Mouse (Mus musculus): ENCODE results near the gene Prpf4.
A peak's percentile ranks its signal among the peaks of the same experiment; 100 is the strongest.

The Prpf4 gene

GRCm38 (mm10) chr4:62408601-62409282, at the start of gene Prpf4, which contains the start of gene Cdc26:
Gene Prpf4 (plus strand): TSS chr4:62408797.
Gene Cdc26 (minus strand): TSS chr4:62408642.
- DNase-seq (ENCODE audit: low spot score in 2 of 2), result peak; percentile 95 to 98

GRCm38 (mm10) chr4:62359256-62359775, 49.3 kb upstream of the Prpf4 start:
- DNase-seq (ENCODE audit: low spot score in 2 of 2), result no peak

DNA sequence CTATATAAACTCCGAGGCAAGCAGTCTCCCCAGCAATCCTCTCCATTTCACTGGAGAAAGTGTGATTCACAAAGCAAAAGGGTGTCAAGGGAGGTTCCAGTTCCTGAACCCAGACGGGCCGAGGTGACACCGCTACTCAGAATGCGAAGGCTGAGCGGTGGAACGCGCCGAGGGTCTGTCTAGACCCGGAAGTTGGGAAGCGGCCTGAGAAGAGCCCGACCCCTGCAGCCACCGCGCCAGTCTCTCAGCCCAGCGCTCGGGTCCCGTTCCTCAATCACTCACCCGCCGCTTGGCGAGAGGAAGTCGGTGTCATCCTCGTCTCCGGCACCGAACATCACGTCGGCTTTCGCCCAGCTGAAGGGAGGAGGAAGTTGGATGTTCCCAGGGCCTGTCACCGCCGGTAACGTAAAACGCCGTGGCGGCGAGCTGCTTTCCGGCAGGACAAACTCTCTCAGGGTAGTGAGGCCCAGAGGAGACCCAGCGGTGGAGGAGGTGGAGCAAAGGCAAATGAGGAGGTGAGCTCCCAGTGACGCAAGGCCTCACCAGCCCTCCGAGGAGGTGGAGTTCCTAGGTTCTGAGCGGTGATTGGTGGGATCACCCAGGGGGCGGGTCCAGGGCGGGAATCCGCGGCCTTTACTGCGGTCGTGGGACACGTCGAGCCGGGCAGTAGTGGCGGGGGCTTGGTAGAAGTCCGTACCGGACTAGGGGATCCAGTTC, 48.4 kb upstream of the Prpf4 start, which contains the start of the genes Fkbp15 and Slc31a1:
TSS of gene Fkbp15 (minus strand) at position 461 of the 717 bp plus-strand sequence.
TSS of gene Slc31a1 (plus strand) at position 640 of the 717 bp plus-strand sequence.
- DNase-seq (ENCODE audit: low spot score in 2 of 2), result peak; percentile 91 to 96

DNA sequence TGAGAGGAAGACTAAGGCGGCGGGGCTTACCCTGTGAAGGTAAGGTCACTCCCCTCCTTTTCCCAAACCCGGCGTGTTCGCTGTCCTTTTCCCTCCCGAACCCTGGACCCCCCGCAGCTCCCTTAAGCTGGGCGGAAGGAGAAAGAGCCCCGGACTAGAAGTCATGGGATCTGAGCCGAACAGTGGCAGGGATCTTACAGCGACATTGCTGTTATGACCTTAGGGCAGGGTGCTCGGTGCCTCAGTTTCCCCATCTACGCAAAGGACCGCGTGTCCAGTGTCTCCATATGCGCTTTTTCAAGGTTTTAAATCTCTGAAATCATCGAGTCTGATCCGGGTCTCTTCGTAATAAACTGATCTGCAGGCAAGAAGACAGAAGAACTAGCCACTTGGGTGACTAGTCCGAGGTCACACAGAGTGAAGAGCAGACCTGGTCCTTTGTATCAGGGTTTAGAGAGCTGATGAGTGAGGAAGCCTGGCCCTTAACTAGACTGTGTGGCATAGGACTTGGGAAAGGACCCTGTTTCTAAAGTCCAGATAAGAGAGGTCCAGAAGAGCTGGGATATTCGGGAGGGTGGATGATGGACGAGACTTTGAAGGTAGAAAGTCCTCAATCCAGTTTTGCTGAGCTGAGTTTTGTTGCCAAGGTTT, 47.7 kb upstream of the Prpf4 start:
- DNase-seq (ENCODE audit: low spot score in 2 of 2), result no peak

DNA sequence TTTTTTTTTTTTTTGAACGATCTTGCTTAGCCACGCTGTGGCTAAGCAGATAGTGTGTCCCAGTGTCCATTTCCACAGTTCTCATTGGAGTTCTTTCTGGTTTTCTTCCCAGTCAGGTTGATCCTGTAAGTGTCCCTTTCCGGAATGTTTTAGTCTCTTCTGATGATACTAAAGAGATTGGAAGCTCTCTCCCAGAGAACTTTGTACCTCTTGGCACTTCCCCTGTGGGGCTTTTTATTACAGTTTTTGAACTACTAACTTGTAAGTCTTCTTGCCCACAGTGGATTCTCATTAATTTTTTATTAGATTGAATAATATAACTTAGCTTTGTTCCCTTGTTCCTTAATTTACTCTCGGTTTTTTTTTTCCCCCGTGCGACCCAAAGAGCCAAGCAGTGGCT, 47.0 kb upstream of the Prpf4 start:
- DNase-seq (ENCODE audit: low spot score in 2 of 2), result no peak

DNA sequence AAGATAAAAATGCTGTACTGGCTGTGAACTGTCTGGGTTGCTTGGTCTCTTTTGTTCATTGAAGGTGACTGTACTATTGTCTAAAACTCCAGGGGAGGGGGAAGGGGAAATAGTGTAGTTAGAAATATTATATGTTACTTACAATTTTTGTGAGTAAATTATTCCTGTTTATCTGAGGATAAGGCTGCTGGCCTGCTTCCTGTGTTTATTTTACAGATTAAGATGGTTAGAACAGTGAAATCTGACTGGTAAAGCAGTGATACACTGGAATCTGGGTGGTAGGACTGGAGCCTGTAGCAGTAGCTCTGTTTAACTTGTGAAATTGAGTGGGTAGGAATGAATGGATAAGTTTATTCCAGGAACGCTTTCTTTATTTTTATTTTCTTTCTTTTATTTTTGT, 46.6 kb upstream of the Prpf4 start:
- no peak for DNase-seq (ENCODE audit: low spot score in 2 of 2)

DNA sequence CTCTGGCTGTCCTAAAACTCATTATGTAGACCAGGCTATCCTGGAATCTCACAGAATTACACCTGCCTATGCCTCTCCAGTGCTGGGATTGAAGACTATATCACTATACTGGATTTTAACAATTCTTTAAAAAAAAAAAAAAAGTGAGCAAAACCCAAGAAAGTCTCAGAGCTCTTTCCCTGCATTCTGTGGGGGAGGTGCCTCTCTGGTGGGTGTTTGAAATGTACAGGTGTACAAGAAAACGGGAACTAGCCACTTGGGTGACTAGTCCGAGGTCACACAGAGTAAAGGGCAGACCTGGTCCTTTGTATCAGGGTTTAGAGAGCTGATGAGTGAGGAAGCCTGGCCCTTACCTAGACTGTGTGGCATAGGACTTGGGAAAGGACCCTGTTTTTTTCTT, 46.2 kb upstream of the Prpf4 start:
- no peak for DNase-seq (ENCODE audit: low spot score in 2 of 2)

- no peak for DNase-seq (ENCODE audit: low spot score in 2 of 2)
These were observed 44.3 kb upstream of the Prpf4 start for GRCm38 (mm10) chr4:62364299-62364698.

DNA sequence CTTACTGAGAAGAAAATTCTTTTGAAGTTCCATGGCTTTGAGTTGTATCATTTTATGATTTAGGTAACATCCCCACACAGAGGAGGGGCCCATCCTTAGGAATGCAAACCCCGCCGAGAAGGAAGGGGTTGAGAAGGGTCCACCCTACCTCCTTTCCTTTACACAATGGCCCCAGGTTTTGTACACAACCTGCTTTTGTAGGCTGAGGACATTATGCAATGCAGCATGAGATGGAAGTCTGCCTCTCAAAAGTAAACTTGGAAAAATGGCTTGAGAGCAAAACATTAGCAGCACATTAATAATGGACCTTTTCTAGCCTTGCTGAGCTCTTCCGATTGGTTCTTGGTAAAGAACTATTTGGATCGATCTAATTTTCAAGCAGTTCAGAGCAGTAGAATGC, 42.3 kb upstream of the Prpf4 start:
- no peak for DNase-seq (ENCODE audit: low spot score in 2 of 2)

DNA sequence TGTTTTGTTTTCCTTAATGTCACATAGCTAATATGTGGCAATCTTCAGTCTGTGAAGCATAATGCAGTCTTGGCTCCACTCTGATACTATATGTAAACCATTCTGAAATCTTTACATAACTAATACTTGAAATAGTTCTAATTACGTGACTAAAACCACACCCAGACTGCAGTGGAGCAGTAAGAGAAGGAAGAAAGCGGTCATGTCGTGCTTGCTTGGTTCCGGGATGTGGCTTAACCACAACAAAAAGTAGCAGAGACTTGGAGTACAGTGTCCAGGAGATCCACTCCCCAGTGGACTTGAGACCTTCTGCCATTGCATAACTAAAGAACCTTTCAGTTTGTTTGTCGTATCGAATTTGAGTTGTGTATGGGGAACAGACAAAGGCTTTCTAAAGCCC, 41.0 kb upstream of the Prpf4 start:
- DNase-seq (ENCODE audit: low spot score in 2 of 2), result no peak

GRCm38 (mm10) chr4:62369091-62369490, 39.5 kb upstream of the Prpf4 start:
- no peak for DNase-seq (ENCODE audit: low spot score in 2 of 2)

GRCm38 (mm10) chr4:62372410-62372809, 36.2 kb upstream of the Prpf4 start:
- no peak for DNase-seq (ENCODE audit: low spot score in 2 of 2)

GRCm38 (mm10) chr4:62372818-62373520, 35.6 kb upstream of the Prpf4 start:
- DNase-seq (ENCODE audit: low spot score in 2 of 2), result no peak

DNA sequence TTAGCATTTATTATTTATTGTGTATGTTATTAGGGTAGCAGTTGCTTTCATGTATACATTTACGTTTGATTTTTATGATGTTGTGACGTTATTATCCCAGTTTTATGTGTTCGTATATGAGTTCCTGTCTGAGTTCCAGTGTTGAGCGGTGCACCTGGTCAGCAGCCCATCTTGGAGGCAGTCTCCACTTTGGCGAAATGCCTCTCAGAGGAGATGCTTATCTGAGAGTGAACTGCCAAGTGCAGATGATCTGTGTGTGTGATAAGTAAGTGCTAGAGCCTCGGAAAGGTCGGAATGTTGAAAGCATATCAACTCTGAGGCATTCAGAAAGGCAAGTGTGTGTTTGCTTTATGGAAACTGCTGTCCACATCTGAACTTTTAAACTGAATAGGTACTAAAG, 34.9 kb upstream of the Prpf4 start:
- DNase-seq (ENCODE audit: low spot score in 2 of 2), result no peak

GRCm38 (mm10) chr4:62374342-62374741, 34.3 kb upstream of the Prpf4 start:
- no peak for DNase-seq (ENCODE audit: low spot score in 2 of 2)

- DNase-seq (ENCODE audit: low spot score in 2 of 2), result no peak
These were observed 32.5 kb upstream of the Prpf4 start for GRCm38 (mm10) chr4:62376123-62376522.

DNA sequence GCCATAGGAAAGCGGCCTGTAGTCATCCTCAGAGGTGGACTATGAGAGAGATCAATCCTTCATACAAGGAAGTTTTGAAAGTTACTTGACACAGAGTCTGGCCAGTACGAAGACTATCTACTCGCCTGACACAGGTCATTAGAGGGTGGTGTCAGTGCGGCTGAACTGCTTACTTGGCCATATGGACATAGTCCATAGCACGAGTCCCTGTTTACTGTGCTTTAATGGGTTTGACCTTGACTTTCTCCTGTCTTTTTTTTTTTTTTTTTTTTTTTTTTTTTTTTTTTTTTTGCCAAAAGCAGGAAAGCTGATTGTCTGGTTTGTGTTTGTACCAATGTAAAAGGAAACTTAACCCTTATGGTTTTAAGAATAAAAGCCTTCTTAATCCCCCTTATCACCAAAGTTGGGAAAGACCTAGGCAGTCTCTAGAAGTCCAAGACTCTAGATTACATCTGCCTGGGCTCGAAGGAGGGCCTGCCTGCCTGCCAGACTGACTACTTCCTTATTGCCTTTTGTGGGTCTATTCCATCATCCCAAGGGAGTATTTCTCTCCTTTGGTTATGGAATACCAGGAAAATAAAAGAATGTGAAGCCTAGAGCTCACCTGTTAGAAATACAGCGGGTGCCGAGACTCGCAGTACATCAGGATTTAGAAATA, 28.7 kb upstream of the Prpf4 start:
- DNase-seq (ENCODE audit: low spot score in 2 of 2), result no peak

- no peak for DNase-seq (ENCODE audit: low spot score in 2 of 2)
These were observed 25.4 kb upstream of the Prpf4 start for GRCm38 (mm10) chr4:62383207-62383606.

DNA sequence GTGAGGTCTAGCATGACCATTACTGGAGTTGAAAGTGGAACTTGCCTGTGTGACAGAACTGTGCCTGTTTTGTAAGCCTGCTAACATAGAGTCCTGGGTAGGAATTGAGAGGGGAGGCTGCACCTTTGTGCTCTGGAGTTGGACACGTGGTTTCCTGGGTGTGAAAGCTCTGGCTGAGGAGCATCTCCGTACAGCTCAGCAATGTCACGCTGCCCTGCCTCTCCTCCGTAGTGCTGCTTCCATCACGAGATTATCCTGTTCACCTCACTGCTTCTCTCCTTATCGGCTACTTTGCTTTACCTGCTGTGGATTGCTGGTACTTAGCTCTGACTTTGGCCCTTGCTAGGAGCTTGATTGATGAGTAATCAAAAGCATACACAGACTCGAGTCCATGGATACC, 24.8 kb upstream of the Prpf4 start:
- DNase-seq (ENCODE audit: low spot score in 2 of 2), result no peak

GRCm38 (mm10) chr4:62384159-62384558, 24.4 kb upstream of the Prpf4 start:
- no peak for DNase-seq (ENCODE audit: low spot score in 2 of 2)

DNA sequence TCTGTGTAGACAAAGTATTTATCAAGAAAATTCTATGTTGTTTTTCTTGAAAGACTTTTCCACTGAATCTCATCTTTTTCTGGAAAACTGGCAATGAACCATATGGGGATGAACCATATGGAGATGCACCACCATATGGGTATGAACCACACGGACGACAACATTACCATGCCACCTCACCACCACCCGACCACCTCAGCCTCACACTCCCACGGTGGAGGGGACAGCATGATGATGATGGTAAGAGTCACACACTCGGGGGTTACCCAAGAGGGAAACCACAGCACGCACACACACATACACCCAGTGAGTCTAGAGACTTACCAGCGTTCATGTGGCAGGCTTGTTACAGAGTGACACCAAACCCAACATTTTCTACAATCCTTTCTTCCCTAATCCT, 23.2 kb upstream of the Prpf4 start:
- DNase-seq (ENCODE audit: low spot score in 2 of 2), result no peak

Measured in urinary bladder, postnatal 36 days (tissue).